Mouse (Mus musculus): ENCODE measurements around the gene Slc6a11. TPM values are rescaled to one million over a fixed set of nuclear protein-coding genes. Genes with fewer than 3 reads are reported as not detected.

Gene Slc6a11
- not detected in 2 replicates for polyA plus RNA-seq (2014; fragmentation: Nextera tagmentation; extraction: Ambion mirVana)

GRCm38 (mm10) chr6:114131122-114131872 is at the start of gene Slc6a11:
TSS of gene Slc6a11 (plus strand) at chr6:114131241.
- H3K4me1 ChIP-seq (replicated peaks; ENCODE audit: control insufficient read depth, insufficient read depth, low read length) = no peaks in the 10 kb centered on the region
- peaks cover 33% of the 10 kb centered on the region for H3K27me3 ChIP-seq (replicated peaks; ENCODE audit: control insufficient read depth, insufficient read depth, low read length)

GRCm38 (mm10) chr6:114087106-114087505 is 43.9 kb upstream of the Slc6a11 start:
- WGBS = 29% methylated on average over 7 of the region's 7 CpGs
- H3K4me3 ChIP-seq (ENCODE audit: low read depth, low read length) = no peak overlapping the region
- H3K9me3 ChIP-seq (ENCODE audit: control insufficient read depth, low read length) = no peaks in the 10 kb centered on the region
- H3K27ac ChIP-seq (ENCODE audit: low read depth, low read length) = no peak overlapping the region
- no peak for ATAC-seq (replicated peaks; ENCODE audit: low FRiP score)
- no peaks in the 10 kb centered on the region for H3K4me1 ChIP-seq (replicated peaks; ENCODE audit: control insufficient read depth, insufficient read depth, low read length)
- H3K27me3 ChIP-seq (replicated peaks; ENCODE audit: control insufficient read depth, insufficient read depth, low read length) = no peaks in the 10 kb centered on the region
- no peak overlapping the region for H3K4me2 ChIP-seq
- no peak overlapping the region for H3K9ac ChIP-seq (ENCODE audit: low read depth, low read length)
- H3K36me3 ChIP-seq (ENCODE audit: control insufficient read depth, insufficient read depth, low read length) = no peaks in the 10 kb centered on the region
- peak; percentile 53 for DNase-seq (ENCODE audit: low spot score)

More at GRCm38 (mm10) chr6:114131122-114131872, at the start of gene Slc6a11:
- Histone ChIP-seq H3K9ac (ENCODE audit: low read depth, low read length) (no peak within 1 kb of the TSS), H3K4me2 (peak within 1 kb of the TSS; percentile 57), H3K9me3 (ENCODE audit: control insufficient read depth, low read length) (no peaks in the 10 kb centered on the region), H3K36me3 (ENCODE audit: control insufficient read depth, insufficient read depth, low read length) (no peaks in the 10 kb centered on the region), H3K4me3 (ENCODE audit: low read depth, low read length) (peak within 1 kb of the TSS; percentile 36), H3K27ac (ENCODE audit: low read depth, low read length) (no peak within 1 kb of the TSS)
- DNase-seq (ENCODE audit: low spot score) = no peak
- 7% methylated on average over 76 of the region's 76 CpGs for WGBS
- no peak for ATAC-seq (replicated peaks; ENCODE audit: low FRiP score)

- H3K4me3 ChIP-seq (ENCODE audit: low read depth, low read length) = no peak overlapping the region
- H3K4me1 ChIP-seq (replicated peaks; ENCODE audit: control insufficient read depth, insufficient read depth, low read length) = no peaks in the 10 kb centered on the region
- no peak overlapping the region for H3K4me2 ChIP-seq
- WGBS = 17% methylated on average over 5 of the region's 5 CpGs
- no peaks in the 10 kb centered on the region for H3K9me3 ChIP-seq (ENCODE audit: control insufficient read depth, low read length)
- ATAC-seq (replicated peaks; ENCODE audit: low FRiP score) (no peak), DNase-seq (ENCODE audit: low spot score) (no peak)
- no peaks in the 10 kb centered on the region for H3K27me3 ChIP-seq (replicated peaks; ENCODE audit: control insufficient read depth, insufficient read depth, low read length)
- no peak overlapping the region for H3K9ac ChIP-seq (ENCODE audit: low read depth, low read length)
- no peaks in the 10 kb centered on the region for H3K36me3 ChIP-seq (ENCODE audit: control insufficient read depth, insufficient read depth, low read length)
- H3K27ac ChIP-seq (ENCODE audit: low read depth, low read length) = no peak overlapping the region
These were observed 41.4 kb upstream of the Slc6a11 start for GRCm38 (mm10) chr6:114089626-114090025.

GRCm38 (mm10) chr6:114092216-114092615 is 38.8 kb upstream of the Slc6a11 start:
- Histone ChIP-seq H3K27ac (ENCODE audit: low read depth, low read length) (no peak overlapping the region), H3K27me3 (replicated peaks; ENCODE audit: control insufficient read depth, insufficient read depth, low read length) (no peaks in the 10 kb centered on the region), H3K36me3 (ENCODE audit: control insufficient read depth, insufficient read depth, low read length) (no peaks in the 10 kb centered on the region), H3K9me3 (ENCODE audit: control insufficient read depth, low read length) (no peaks in the 10 kb centered on the region), H3K4me2 (no peak overlapping the region), H3K4me1 (replicated peaks; ENCODE audit: control insufficient read depth, insufficient read depth, low read length) (no peaks in the 10 kb centered on the region), H3K9ac (ENCODE audit: low read depth, low read length) (no peak overlapping the region), H3K4me3 (ENCODE audit: low read depth, low read length) (no peak overlapping the region)
- ATAC-seq (replicated peaks; ENCODE audit: low FRiP score) (no peak), DNase-seq (ENCODE audit: low spot score) (no peak)
- 54% methylated on average over 8 of the region's 9 CpGs for WGBS

- H3K27ac ChIP-seq (ENCODE audit: low read depth, low read length) = no peak overlapping the region
- no peak overlapping the region for H3K4me3 ChIP-seq (ENCODE audit: low read depth, low read length)
- no peaks in the 10 kb centered on the region for H3K27me3 ChIP-seq (replicated peaks; ENCODE audit: control insufficient read depth, insufficient read depth, low read length)
- no peak for ATAC-seq (replicated peaks; ENCODE audit: low FRiP score)
- H3K9ac ChIP-seq (ENCODE audit: low read depth, low read length) = no peak overlapping the region
- no peaks in the 10 kb centered on the region for H3K36me3 ChIP-seq (ENCODE audit: control insufficient read depth, insufficient read depth, low read length)
- 66% methylated on average over 16 of the region's 16 CpGs for WGBS
- H3K4me2 ChIP-seq = no peak overlapping the region
- no peak for DNase-seq (ENCODE audit: low spot score)
- H3K4me1 ChIP-seq (replicated peaks; ENCODE audit: control insufficient read depth, insufficient read depth, low read length) = no peaks in the 10 kb centered on the region
- H3K9me3 ChIP-seq (ENCODE audit: control insufficient read depth, low read length) = no peaks in the 10 kb centered on the region
These were observed 36.8 kb upstream of the Slc6a11 start for GRCm38 (mm10) chr6:114094251-114094650.

GRCm38 (mm10) chr6:114096574-114096973 is 34.5 kb upstream of the Slc6a11 start:
- ATAC-seq (replicated peaks; ENCODE audit: low FRiP score) (no peak), DNase-seq (ENCODE audit: low spot score) (no peak)
- no peak overlapping the region for H3K4me2 ChIP-seq
- 83% methylated on average over 6 of the region's 6 CpGs for WGBS
- no peaks in the 10 kb centered on the region for H3K27me3 ChIP-seq (replicated peaks; ENCODE audit: control insufficient read depth, insufficient read depth, low read length)
- H3K9ac ChIP-seq (ENCODE audit: low read depth, low read length) = no peak overlapping the region
- H3K27ac ChIP-seq (ENCODE audit: low read depth, low read length) = no peak overlapping the region
- H3K4me3 ChIP-seq (ENCODE audit: low read depth, low read length) = no peak overlapping the region
- H3K36me3 ChIP-seq (ENCODE audit: control insufficient read depth, insufficient read depth, low read length) = no peaks in the 10 kb centered on the region
- no peaks in the 10 kb centered on the region for H3K9me3 ChIP-seq (ENCODE audit: control insufficient read depth, low read length)
- H3K4me1 ChIP-seq (replicated peaks; ENCODE audit: control insufficient read depth, insufficient read depth, low read length) = no peaks in the 10 kb centered on the region

GRCm38 (mm10) chr6:114101923-114102322 is 29.1 kb upstream of the Slc6a11 start:
- Histone ChIP-seq H3K27ac (ENCODE audit: low read depth, low read length) (no peak overlapping the region), H3K4me1 (replicated peaks; ENCODE audit: control insufficient read depth, insufficient read depth, low read length) (no peaks in the 10 kb centered on the region), H3K4me2 (no peak overlapping the region), H3K4me3 (ENCODE audit: low read depth, low read length) (no peak overlapping the region), H3K36me3 (ENCODE audit: control insufficient read depth, insufficient read depth, low read length) (no peaks in the 10 kb centered on the region), H3K9ac (ENCODE audit: low read depth, low read length) (no peak overlapping the region), H3K9me3 (ENCODE audit: control insufficient read depth, low read length) (no peaks in the 10 kb centered on the region), H3K27me3 (replicated peaks; ENCODE audit: control insufficient read depth, insufficient read depth, low read length) (no peaks in the 10 kb centered on the region)
- DNase-seq (ENCODE audit: low spot score) = no peak
- 86% methylated on average over 8 of the region's 8 CpGs for WGBS
- no peak for ATAC-seq (replicated peaks; ENCODE audit: low FRiP score)

GRCm38 (mm10) chr6:114119507-114119906 is 11.5 kb upstream of the Slc6a11 start:
- Histone ChIP-seq H3K4me1 (replicated peaks; ENCODE audit: control insufficient read depth, insufficient read depth, low read length) (no peaks in the 10 kb centered on the region), H3K9me3 (ENCODE audit: control insufficient read depth, low read length) (no peaks in the 10 kb centered on the region), H3K9ac (ENCODE audit: low read depth, low read length) (no peak overlapping the region), H3K27ac (ENCODE audit: low read depth, low read length) (no peak overlapping the region), H3K27me3 (replicated peaks; ENCODE audit: control insufficient read depth, insufficient read depth, low read length) (no peaks in the 10 kb centered on the region), H3K36me3 (ENCODE audit: control insufficient read depth, insufficient read depth, low read length) (no peaks in the 10 kb centered on the region), H3K4me3 (ENCODE audit: low read depth, low read length) (no peak overlapping the region), H3K4me2 (no peak overlapping the region)
- WGBS = 80% methylated on average over 5 of the region's 5 CpGs
- ATAC-seq (replicated peaks; ENCODE audit: low FRiP score) (no peak), DNase-seq (ENCODE audit: low spot score) (no peak)

GRCm38 (mm10) chr6:114125530-114125929 is 5.5 kb upstream of the Slc6a11 start:
- no peaks in the 10 kb centered on the region for H3K4me1 ChIP-seq (replicated peaks; ENCODE audit: control insufficient read depth, insufficient read depth, low read length)
- ATAC-seq (replicated peaks; ENCODE audit: low FRiP score) (no peak), DNase-seq (ENCODE audit: low spot score) (no peak)
- no peak overlapping the region for H3K27ac ChIP-seq (ENCODE audit: low read depth, low read length)
- no peak overlapping the region for H3K4me3 ChIP-seq (ENCODE audit: low read depth, low read length)
- H3K9ac ChIP-seq (ENCODE audit: low read depth, low read length) = no peak overlapping the region
- H3K4me2 ChIP-seq = no peak overlapping the region
- H3K36me3 ChIP-seq (ENCODE audit: control insufficient read depth, insufficient read depth, low read length) = no peaks in the 10 kb centered on the region
- 56% methylated on average over 5 of the region's 5 CpGs for WGBS
- peaks cover 11% of the 10 kb centered on the region for H3K27me3 ChIP-seq (replicated peaks; ENCODE audit: control insufficient read depth, insufficient read depth, low read length)
- H3K9me3 ChIP-seq (ENCODE audit: control insufficient read depth, low read length) = no peaks in the 10 kb centered on the region

Measured in liver, embryonic 11.5 days (tissue).